Mouse (Mus musculus): ENCODE results near the gene Iapp. TPM values are rescaled to one million over a fixed set of nuclear protein-coding genes. Genes with fewer than 3 reads are reported as not detected.
A peak's percentile ranks its signal among the peaks of the same experiment; 100 is the strongest.
"Not testable (repeated sequence)": the region's sequence is repeated elsewhere in the genome, so short reads cannot be mapped to it uniquely, and the experiment has no call there.

The Iapp gene
- polyA plus RNA-seq, 2 experiments = 0.16 TPM; not detected in 1

DNA sequence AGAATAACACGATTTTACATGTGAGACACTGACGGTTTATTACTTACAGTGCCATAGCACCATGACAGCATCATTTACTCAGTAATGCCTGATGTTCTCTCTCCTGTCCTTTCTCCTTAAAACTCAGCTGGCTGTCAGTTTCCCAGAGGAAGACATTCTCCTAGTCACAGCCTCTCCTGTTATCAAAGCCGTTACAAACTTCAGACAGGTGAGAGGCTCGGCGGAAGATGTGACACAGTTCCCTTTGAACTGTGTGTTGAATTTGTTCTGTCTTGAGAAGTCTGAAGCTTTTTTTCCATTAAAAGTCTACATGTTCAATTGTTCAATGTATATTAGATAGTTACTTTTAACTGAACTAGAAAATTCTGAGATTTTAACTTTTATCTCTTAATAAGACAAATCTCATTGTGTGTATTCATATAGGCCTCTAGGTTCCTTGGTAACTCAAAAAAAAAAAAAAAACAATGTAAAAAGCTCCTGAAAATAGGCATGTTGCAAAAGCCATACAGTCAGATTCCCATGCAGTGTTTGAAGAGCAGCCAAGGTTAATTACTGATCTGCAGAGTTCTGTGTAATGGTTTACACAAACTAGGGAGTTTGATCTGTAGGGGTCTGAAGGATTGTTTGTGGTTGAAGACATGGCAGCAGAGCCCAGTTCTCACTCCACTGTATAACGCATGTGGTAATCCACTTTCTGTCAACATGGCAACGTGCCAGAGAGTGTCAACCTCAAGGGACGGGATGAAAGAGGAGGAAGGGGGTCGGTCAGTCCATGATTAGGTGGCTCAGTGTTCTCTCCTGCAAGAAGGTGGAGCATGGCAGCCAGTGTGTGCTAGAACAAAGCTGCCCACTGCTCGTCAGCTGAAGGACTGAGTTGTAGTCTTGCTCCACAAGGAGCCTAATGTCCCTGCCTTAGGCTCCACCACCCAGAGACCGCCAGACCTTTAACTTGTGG lies 49.5 kb downstream of the Iapp start:
- no peak for DNase-seq (ENCODE audit: low read depth in 3 of 3, low spot score in 3 of 3)
- Histone ChIP-seq H3K36me3 (replicated peaks; ENCODE audit: control insufficient read depth, insufficient read depth, low read depth) (no peaks in the 10 kb centered on the region), H3K27me3 (ENCODE audit: control insufficient read depth, insufficient read depth, low read length) (no peaks in the 10 kb centered on the region), H3K4me3 (ENCODE audit: insufficient read depth in 1 of 2, low read depth in 2 of 2, low read length in 2 of 2) (no peak overlapping the region), H3K4me1 (replicated peaks; ENCODE audit: control insufficient read depth in 2 of 2, insufficient read depth in 2 of 2, low read length in 1 of 2) (peaks cover 9 to 12% of the 10 kb centered on the region in 2 experiments), H3K4me2 (ENCODE audit: low read depth) (no peak overlapping the region), H3K9me3 (ENCODE audit: control insufficient read depth, low read length) (no peaks in the 10 kb centered on the region), H3K27ac (no peak overlapping the region), H3K9ac (replicated peaks) (no peak overlapping the region)
- WGBS (ENCODE audit: insufficient replicate concordance) = 71% methylated on average over 11 of the region's 11 CpGs
- TF ChIP-seq EP300 (IDR thresholded peaks at IDR 0.05; ENCODE audit: low read depth) = no peak
- no peak for TF ChIP-seq CTCF (IDR thresholded peaks at IDR 0.05; ENCODE audit: low read depth)
- no peak for ATAC-seq (ENCODE audit: insufficient read depth)

DNA sequence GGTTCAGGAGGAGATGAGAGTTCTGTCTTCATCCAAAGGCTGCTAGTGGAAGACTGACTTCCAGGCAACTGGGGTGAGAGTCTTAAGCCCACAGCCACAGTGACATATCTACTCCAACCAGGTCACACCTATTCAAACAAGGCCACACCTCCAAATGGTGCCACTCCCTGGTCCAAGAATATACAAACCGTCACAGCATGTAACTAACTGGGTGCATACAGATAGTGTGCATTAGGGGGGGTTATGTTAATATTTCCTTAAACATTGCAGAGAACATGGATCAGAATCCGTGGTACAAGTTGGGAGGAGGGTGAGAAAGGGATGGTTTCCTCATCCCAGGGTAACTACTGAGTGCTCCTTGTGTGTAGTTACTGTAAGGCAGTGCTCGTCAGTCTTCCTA lies 53.9 kb downstream of the Iapp start:
- peak; percentile 50; the same call in 1 of the 2 replicates for ATAC-seq (ENCODE audit: insufficient read depth)
- DNase-seq (ENCODE audit: low read depth in 3 of 3, low spot score in 3 of 3) = not testable (repeated sequence)
- 52% methylated on average over 3 of the region's 3 CpGs for WGBS (ENCODE audit: insufficient replicate concordance)

More for the DNA sequence above, 53.9 kb downstream of the Iapp start:
- H3K27me3 ChIP-seq (ENCODE audit: control insufficient read depth, insufficient read depth, low read length); H3K9ac ChIP-seq (replicated peaks); H3K36me3 ChIP-seq (replicated peaks; ENCODE audit: control insufficient read depth, insufficient read depth, low read depth); H3K4me1 ChIP-seq (replicated peaks; ENCODE audit: control insufficient read depth in 2 of 2, insufficient read depth in 2 of 2, low read length in 1 of 2); H3K4me3 ChIP-seq (ENCODE audit: insufficient read depth in 1 of 2, low read depth in 2 of 2, low read length in 2 of 2); H3K4me2 ChIP-seq (ENCODE audit: low read depth); H3K9me3 ChIP-seq (ENCODE audit: control insufficient read depth, low read length); H3K27ac ChIP-seq: not testable (repeated sequence)

Other genes with a start within 250 kb of the Iapp start
- not detected in 2 replicates for gene Slco1a6, start 89.9 kb upstream of the Iapp start, polyA plus RNA-seq (2012; rRNA removed)
- not detected in 2 replicates for gene Slco1a6, start 89.9 kb upstream of the Iapp start, polyA plus RNA-seq (2014; fragmentation: Nextera tagmentation; extraction: Ambion mirVana)
- gene Slco1a5, start 24.6 kb downstream of the Iapp start, polyA plus RNA-seq (2012; rRNA removed) = not detected in 2 replicates
- gene Slco1a5, start 24.6 kb downstream of the Iapp start, polyA plus RNA-seq (2014; fragmentation: Nextera tagmentation; extraction: Ambion mirVana) = not detected in 2 replicates
- gene Pyroxd1, start 47.2 kb downstream of the Iapp start, polyA plus RNA-seq (2012; rRNA removed) = 1.5 and 2.5 TPM in 2 replicates
- gene Pyroxd1, start 47.2 kb downstream of the Iapp start, polyA plus RNA-seq (2014; fragmentation: Nextera tagmentation; extraction: Ambion mirVana) = 6.1 and 6.4 TPM in 2 replicates
- gene Recql, start 88.7 kb downstream of the Iapp start, polyA plus RNA-seq (2012; rRNA removed) = 7.1 and 10.1 TPM in 2 replicates
- 14.2 and 17.0 TPM in 2 replicates for gene Recql, start 88.7 kb downstream of the Iapp start, polyA plus RNA-seq (2014; fragmentation: Nextera tagmentation; extraction: Ambion mirVana)
- 7.0 and 7.9 TPM in 2 replicates for gene Golt1b, start 88.8 kb downstream of the Iapp start, polyA plus RNA-seq (2012; rRNA removed)
- 39.4 and 40.1 TPM in 2 replicates for gene Golt1b, start 88.8 kb downstream of the Iapp start, polyA plus RNA-seq (2014; fragmentation: Nextera tagmentation; extraction: Ambion mirVana)
- gene Spx, start 115.0 kb downstream of the Iapp start, polyA plus RNA-seq (2012; rRNA removed) = 0.41 and 0.65 TPM in 2 replicates
- gene Spx, start 115.0 kb downstream of the Iapp start, polyA plus RNA-seq (2014; fragmentation: Nextera tagmentation; extraction: Ambion mirVana) = 0.20 and 0.29 TPM in 2 replicates
- 20.9 and 22.4 TPM in 2 replicates for gene Gys2, start 174.7 kb downstream of the Iapp start, polyA plus RNA-seq (2012; rRNA removed)
- gene Gys2, start 174.7 kb downstream of the Iapp start, polyA plus RNA-seq (2014; fragmentation: Nextera tagmentation; extraction: Ambion mirVana) = 38.8 and 43.6 TPM in 2 replicates
- gene Ldhb, start 209.5 kb downstream of the Iapp start, polyA plus RNA-seq (2012; rRNA removed) = 13.7 and 16.0 TPM in 2 replicates
- gene Ldhb, start 209.5 kb downstream of the Iapp start, polyA plus RNA-seq (2014; fragmentation: Nextera tagmentation; extraction: Ambion mirVana) = 20.8 and 22.3 TPM in 2 replicates